24 mouse cellular contexts compared by ENCODE assay signal in genomic region chr12:112769751-112770150, GRCm38 (mm10). TPM values are rescaled to one million over a fixed set of nuclear protein-coding genes. Genes with fewer than 3 reads are reported as not detected.
DNase-seq lines count a peak whose midpoint lies in the region; ATAC-seq lines count a peak whose summit lies in the region.
"Had no signal": no experiment of that assay in that cellular context is flagged by ENCODE, and none has a peak within 500 bp of the region (broad histone marks: within the 10 kb centered on the region; RNA-seq: fewer than 3 reads in every experiment).

No protein-coding gene starts in this region.

- H3K9ac ChIP-seq in heart, embryonic 12.5 days: no peak overlapping the region
- no peak overlapping the region for H3K9ac ChIP-seq in neural tube, embryonic 11.5 days (ENCODE audit: low read length)
- H3K9ac ChIP-seq: embryonic facial prominence, embryonic 13.5 days; embryonic facial prominence, embryonic 15.5 days; forebrain, embryonic 12.5 days; forebrain, postnatal 0 days had no signal

- no peak overlapping the region for H3K27ac ChIP-seq in heart, embryonic 12.5 days (ENCODE audit: poor library complexity, severe bottlenecking)
- H3K27ac ChIP-seq in neural tube, embryonic 11.5 days (ENCODE audit: low read depth, low read length): no peak overlapping the region
- H3K27ac ChIP-seq: embryonic facial prominence, embryonic 13.5 days; embryonic facial prominence, embryonic 15.5 days; forebrain, embryonic 12.5 days had no signal

- 0 out of 2 replicates have a peak, but pooled peaks cover under 1% of the 10 kb centered on the region for H3K9me3 ChIP-seq in heart, embryonic 12.5 days (replicated peaks)
- no peaks in the 10 kb centered on the region for H3K9me3 ChIP-seq in neural tube, embryonic 11.5 days (ENCODE audit: control insufficient read depth, low read length)
- H3K9me3 ChIP-seq: embryonic facial prominence, embryonic 13.5 days; embryonic facial prominence, embryonic 15.5 days; forebrain, embryonic 12.5 days had no signal

- no peaks in the 10 kb centered on the region for H3K36me3 ChIP-seq in heart, embryonic 12.5 days
- no peaks in the 10 kb centered on the region for H3K36me3 ChIP-seq in neural tube, embryonic 11.5 days (ENCODE audit: control insufficient read depth, insufficient read depth, low read length)
- H3K36me3 ChIP-seq: embryonic facial prominence, embryonic 13.5 days; embryonic facial prominence, embryonic 15.5 days; forebrain, embryonic 10.5 days; forebrain, embryonic 12.5 days had no signal

- no peak for ATAC-seq in heart, embryonic 12.5 days (ENCODE audit: insufficient number of reproducible peaks, low FRiP score)
- no peak for ATAC-seq in neural tube, embryonic 11.5 days (ENCODE audit: insufficient read depth, low FRiP score, low TSS enrichment)
- ATAC-seq: CD4-positive, CD25-positive, alpha-beta regulatory T cell, adult 4 months; forebrain, embryonic 14.5 days; forebrain, postnatal 0 days had no signal

- peak overlapping the region; percentile 24 for H3K4me2 ChIP-seq in heart, embryonic 12.5 days
- H3K4me2 ChIP-seq in neural tube, embryonic 11.5 days (ENCODE audit: low read depth): no peak overlapping the region
- H3K4me2 ChIP-seq: embryonic facial prominence, embryonic 13.5 days; embryonic facial prominence, embryonic 15.5 days; forebrain, embryonic 12.5 days had no signal

- WGBS in heart, embryonic 12.5 days: 63% methylated on average over 2 of the region's 2 CpGs
- WGBS in neural tube, embryonic 11.5 days: 71% methylated on average over 2 of the region's 2 CpGs

- no peaks in the 10 kb centered on the region; the same call in 1 of the 2 replicates for H3K27me3 ChIP-seq in heart, embryonic 12.5 days (replicated peaks)
- no peaks in the 10 kb centered on the region for H3K27me3 ChIP-seq in neural tube, embryonic 11.5 days (ENCODE audit: control insufficient read depth, insufficient read depth, low read length)
- H3K27me3 ChIP-seq: embryonic facial prominence, embryonic 13.5 days; embryonic facial prominence, embryonic 15.5 days; forebrain, embryonic 12.5 days had no signal

- peak; percentile 70 for DNase-seq in heart, adult 11 months
- DNase-seq in heart, adult 18-20 months: no peak
- no peak for DNase-seq in heart, adult 8-10 months (ENCODE audit: low spot score)
- DNase-seq in neural tube, embryonic 11.5 days (ENCODE audit: low spot score): peak; percentile 5
- DNase-seq in neural tube, embryonic 10.5 days (ENCODE audit: extremely low spot score, low spot score): no peak
- DNase-seq: adrenal gland, adult 2 months; adrenal gland, postnatal 10 days; adrenal gland, postnatal 25 days; B cell, adult 2 months; cerebellum, adult 11 months; cerebellum, adult 18-20 months; cerebellum, adult 8-10 months; cerebellum, adult 9-11 months; cerebellum, postnatal 14 days; forebrain, postnatal 0 days had no signal

- no peak overlapping the region for H3K4me3 ChIP-seq in heart, embryonic 12.5 days
- no peak overlapping the region for H3K4me3 ChIP-seq in neural tube, embryonic 11.5 days (ENCODE audit: low read depth, low read length)
- H3K4me3 ChIP-seq: embryonic facial prominence, embryonic 13.5 days; embryonic facial prominence, embryonic 15.5 days; erythroblast, embryonic 14.5 days; forebrain, embryonic 10.5 days; forebrain, embryonic 12.5 days had no signal

- H3K4me1 ChIP-seq in heart, embryonic 12.5 days (replicated peaks): peaks cover 20% of the 10 kb centered on the region
- no peaks in the 10 kb centered on the region for H3K4me1 ChIP-seq in neural tube, embryonic 11.5 days (ENCODE audit: control insufficient read depth, insufficient read depth, low read length)
- H3K4me1 ChIP-seq: embryonic facial prominence, embryonic 15.5 days; forebrain, embryonic 10.5 days; forebrain, embryonic 12.5 days had no signal

RNA-seq across cellular contexts. Expression of gene Pld4, which starts 9.3 kb away (rescaled TPM):
- 1 to 10 TPM; 6.0 to 7.8 TPM for total RNA-seq in heart, adult 18-20 months (2021)
- 3.0 and 4.2 TPM in 2 replicates for polyA plus RNA-seq in heart, embryonic 12.5 days (2016; fragmentation: Nextera tagmentation; extraction: Ambion mirVana)
- total RNA-seq in heart, adult 8-10 months (2022): 1 to 10 TPM; 3.4 to 8.1 (median 4.3) TPM
- polyA plus RNA-seq in neural tube, embryonic 11.5 days (2014; fragmentation: Nextera tagmentation; extraction: Ambion mirVana): 3.8 and 4.9 TPM in 2 replicates

RNA-seq across cellular contexts. Expression of gene Ahnak2, which starts 32.7 kb away (rescaled TPM):
- 10 to 100 TPM; 15.3 to 16.6 TPM for total RNA-seq in heart, adult 18-20 months (2021)
- polyA plus RNA-seq in heart, embryonic 12.5 days (2016; fragmentation: Nextera tagmentation; extraction: Ambion mirVana): 1.3 and 1.4 TPM in 2 replicates
- 10 to 100 TPM; 19.3 to 24.6 (median 20.6) TPM for total RNA-seq in heart, adult 8-10 months (2022)
- polyA plus RNA-seq in neural tube, embryonic 11.5 days (2014; fragmentation: Nextera tagmentation; extraction: Ambion mirVana): 0.26 and 0.61 TPM in 2 replicates
- total RNA-seq: common myeloid progenitor, adult 5-6 weeks had no signal
- polyA plus RNA-seq: CD4-positive, CD25-positive, alpha-beta regulatory T cell, adult 4 months had no signal

RNA-seq across cellular contexts. Expression of gene Clba1, which starts 39.0 kb away (rescaled TPM):
- total RNA-seq in heart, adult 18-20 months (2021): 1 to 10 TPM; 2.0 to 2.2 TPM
- 9.5 and 9.6 TPM in 2 replicates for polyA plus RNA-seq in heart, embryonic 12.5 days (2016; fragmentation: Nextera tagmentation; extraction: Ambion mirVana)
- total RNA-seq in heart, adult 8-10 months (2022): 1 to 10 TPM; 1.8 to 4.3 (median 2.4) TPM
- 13.6 and 14.0 TPM in 2 replicates for polyA plus RNA-seq in neural tube, embryonic 11.5 days (2014; fragmentation: Nextera tagmentation; extraction: Ambion mirVana)
- polyA plus RNA-seq: erythroblast, embryonic 14.5 days had no signal

RNA-seq across cellular contexts. Expression of gene Cep170b, which starts 49.5 kb away (rescaled TPM):
- 10 to 100 TPM; 10.1 to 11.1 TPM for total RNA-seq in heart, adult 18-20 months (2021)
- 7.0 and 7.3 TPM in 2 replicates for polyA plus RNA-seq in heart, embryonic 12.5 days (2016; fragmentation: Nextera tagmentation; extraction: Ambion mirVana)
- total RNA-seq in heart, adult 8-10 months (2022): 10 to 100 TPM; 12.3 to 14.7 (median 13.4) TPM
- polyA plus RNA-seq in neural tube, embryonic 11.5 days (2014; fragmentation: Nextera tagmentation; extraction: Ambion mirVana): 10.2 and 10.7 TPM in 2 replicates

RNA-seq across cellular contexts. Expression of gene Cdca4, which starts 59.5 kb away (rescaled TPM):
- total RNA-seq in heart, adult 18-20 months (2021): 1 to 10 TPM; 5.1 to 5.6 TPM
- polyA plus RNA-seq in heart, embryonic 12.5 days (2016; fragmentation: Nextera tagmentation; extraction: Ambion mirVana): 47.2 and 49.2 TPM in 2 replicates
- total RNA-seq in heart, adult 8-10 months (2022): 1 to 10 TPM; 5.6 to 6.5 (median 6.2) TPM
- 165 and 173 TPM in 2 replicates for polyA plus RNA-seq in neural tube, embryonic 11.5 days (2014; fragmentation: Nextera tagmentation; extraction: Ambion mirVana)

Comparison
In these comparisons a context has a peak if more than half of its experiments do, and no peak if none do; other contexts are left out.
1. DNase-seq: peak in heart, adult 11 months (single experiment) and neural tube, embryonic 11.5 days (single experiment); none in heart, adult 18-20 months (0 of 2), heart, adult 8-10 months (single experiment) and neural tube, embryonic 10.5 days (single experiment).